Mouse (Mus musculus) cortical plate, adult 2 months (tissue): ENCODE results near the gene Fxyd7. TPM values are rescaled to one million over a fixed set of nuclear protein-coding genes. Genes with fewer than 3 reads are reported as not detected.

Experiments used
- H3K27ac ChIP-seq: fragments of 200-500 bp; 2 replicates; pipeline ENCODE4 v1.5.1; 2012; ENCODE audit warnings: low read length, control low read depth, inconsistent platforms; ENCODE audit not compliant: insufficient read depth
- H3K4me1 ChIP-seq: fragments of 200-500 bp; 2 replicates; pipeline ENCODE4 v1.6.1; 2011; ENCODE audit warnings: low read length; ENCODE audit not compliant: control insufficient read depth, insufficient read depth
- H3K4me3 ChIP-seq: fragments of 200-500 bp; 2 replicates; pipeline ENCODE4 v1.5.1; 2011; ENCODE audit warnings: mild to moderate bottlenecking, low read length, control low read depth; ENCODE audit not compliant: insufficient read depth
- CTCF ChIP-seq: fragments of 200-500 bp; IDR thresholded peaks from 2 replicates; pipeline ENCODE4 v1.5.1; 2011; ENCODE audit warnings: mild to moderate bottlenecking, control low read depth, low read length; ENCODE audit not compliant: insufficient read depth; ENCODE audit errors: extremely low read depth
- POLR2A ChIP-seq: fragments of 200-500 bp; IDR thresholded peaks from 2 replicates; pipeline ENCODE4 v1.6.1; 2011; ENCODE audit warnings: mild to moderate bottlenecking, low read length, control low read depth; ENCODE audit not compliant: insufficient read depth; ENCODE audit errors: extremely low read depth
- polyA plus RNA-seq: library from polyadenylated mRNA; depleted of rRNA; stranded (reverse); fragments of >200 nt; gene quantifications from 2 replicates; pipeline ENCODE4 v1.2.3, GENCODE M21; 2012

Gene Fxyd7
- polyA plus RNA-seq, 1 experiment = 426 TPM

DNA sequence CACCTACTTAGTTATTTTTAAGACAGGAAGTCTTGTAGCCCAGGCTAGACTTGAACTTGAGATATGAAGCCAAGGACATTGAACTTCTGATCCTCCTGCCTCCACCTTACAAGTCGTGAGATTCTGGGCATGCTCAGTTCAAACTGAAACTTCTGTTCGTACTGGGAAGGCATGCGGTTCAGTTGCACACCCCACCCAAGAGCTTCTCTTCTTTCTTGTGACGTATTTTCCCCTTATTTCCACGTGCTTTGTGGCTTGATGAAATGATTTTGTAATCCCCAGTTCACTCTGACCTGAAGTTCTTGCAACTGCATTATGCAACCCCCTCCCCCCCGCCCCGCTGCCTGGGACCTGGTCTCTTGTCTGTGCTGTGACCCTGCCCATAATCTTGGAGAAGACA, 19.5 kb downstream of the Fxyd7 start:
- Histone ChIP-seq H3K27ac (no peak overlapping the region), H3K4me1 (no peaks in the 10 kb centered on the region), H3K4me3 (no peak overlapping the region)
- TF ChIP-seq CTCF (no peak), POLR2A (no peak)

DNA sequence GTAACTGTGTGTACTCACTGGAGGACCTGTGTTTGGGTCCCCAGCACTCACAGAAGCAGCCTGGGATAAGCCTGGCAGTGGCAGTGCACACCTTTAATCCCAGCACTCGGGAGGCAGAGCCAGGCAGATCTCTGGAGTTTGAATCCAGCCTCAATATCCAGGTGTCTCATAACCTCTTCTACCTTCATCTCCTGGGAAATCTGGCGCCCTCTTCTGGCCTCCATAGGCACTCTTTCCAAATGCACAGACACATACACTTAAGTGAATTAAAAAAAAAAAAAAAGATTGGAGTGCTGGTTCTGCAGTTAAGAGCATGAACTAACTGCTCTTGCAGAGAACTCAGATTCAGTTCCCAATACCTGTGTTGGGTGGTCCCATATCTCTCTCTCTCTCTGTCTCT, 20.6 kb downstream of the Fxyd7 start:
- H3K27ac ChIP-seq = no peak overlapping the region
- H3K4me1 ChIP-seq = no peaks in the 10 kb centered on the region
- H3K4me3 ChIP-seq = no peak overlapping the region
- TF ChIP-seq CTCF = no peak
- no peak for TF ChIP-seq POLR2A

GRCm38 (mm10) chr7:31028609-31029008, 22.7 kb downstream of the Fxyd7 start:
- TF ChIP-seq POLR2A (no peak), CTCF (no peak)
- H3K4me3 ChIP-seq = no peak overlapping the region
- H3K4me1 ChIP-seq = no peaks in the 10 kb centered on the region
- H3K27ac ChIP-seq = no peak overlapping the region

GRCm38 (mm10) chr7:31017104-31017901, 34.0 kb downstream of the Fxyd7 start:
- TF ChIP-seq CTCF = no peak
- no peak for TF ChIP-seq POLR2A
- no peak overlapping the region for H3K4me3 ChIP-seq
- no peak overlapping the region for H3K27ac ChIP-seq
- peaks cover 2% of the 10 kb centered on the region; the same call in 1 of the 2 replicates for H3K4me1 ChIP-seq

DNA sequence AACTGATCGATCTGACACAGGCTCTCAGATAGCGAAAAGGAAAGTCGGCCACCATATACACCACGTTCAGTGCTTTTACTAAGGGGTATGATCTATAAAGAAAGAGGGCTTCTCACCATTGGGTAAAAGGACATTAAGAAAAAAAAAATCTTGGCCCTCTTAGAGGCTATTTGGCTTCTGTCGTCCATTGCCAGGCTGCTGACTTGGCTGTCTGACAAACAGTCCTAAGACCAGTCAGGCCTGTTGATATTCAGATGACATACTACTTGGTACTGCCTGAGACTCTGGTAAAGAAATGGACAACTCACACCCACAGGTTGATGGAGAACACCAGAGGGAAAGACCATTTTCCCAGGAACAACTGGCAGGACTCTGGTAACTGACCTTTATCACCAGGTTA, 38.3 kb downstream of the Fxyd7 start:
- H3K27ac ChIP-seq = no peak overlapping the region

GRCm38 (mm10) chr7:31008889-31009288, 42.4 kb downstream of the Fxyd7 start:
- H3K4me3 ChIP-seq = no peak overlapping the region
- no peak overlapping the region for H3K27ac ChIP-seq
- no peaks in the 10 kb centered on the region for H3K4me1 ChIP-seq
- no peak for TF ChIP-seq POLR2A
- no peak for TF ChIP-seq CTCF

More for the DNA sequence above, 38.3 kb downstream of the Fxyd7 start:
- TF ChIP-seq POLR2A (no peak), CTCF (no peak)
- Histone ChIP-seq H3K4me3 (no peak overlapping the region), H3K4me1 (peaks cover 2% of the 10 kb centered on the region; the same call in 1 of the 2 replicates)

DNA sequence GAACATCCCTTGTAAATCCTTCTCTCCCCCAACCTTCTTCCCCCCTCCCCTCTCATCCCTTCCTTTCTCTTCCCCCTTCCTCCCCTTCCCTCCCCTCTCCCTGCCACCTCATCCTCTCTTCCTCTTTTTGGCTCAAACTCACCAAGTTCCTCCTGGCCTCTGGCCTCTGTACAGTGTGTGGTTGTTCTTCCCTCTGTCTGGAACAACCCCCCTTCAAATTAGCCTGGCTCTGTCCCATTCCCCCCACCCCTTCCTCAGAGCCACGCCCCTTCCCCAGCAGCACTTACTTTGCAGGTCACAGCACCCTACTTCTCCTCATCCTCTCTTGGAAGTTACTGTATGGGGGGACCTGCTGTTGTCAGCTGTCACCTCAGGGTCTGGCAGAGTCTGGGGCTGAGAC, 43.1 kb downstream of the Fxyd7 start:
- no peak for TF ChIP-seq CTCF
- TF ChIP-seq POLR2A = no peak
- no peak overlapping the region for H3K4me3 ChIP-seq
- no peaks in the 10 kb centered on the region for H3K4me1 ChIP-seq
- H3K27ac ChIP-seq = no peak overlapping the region

DNA sequence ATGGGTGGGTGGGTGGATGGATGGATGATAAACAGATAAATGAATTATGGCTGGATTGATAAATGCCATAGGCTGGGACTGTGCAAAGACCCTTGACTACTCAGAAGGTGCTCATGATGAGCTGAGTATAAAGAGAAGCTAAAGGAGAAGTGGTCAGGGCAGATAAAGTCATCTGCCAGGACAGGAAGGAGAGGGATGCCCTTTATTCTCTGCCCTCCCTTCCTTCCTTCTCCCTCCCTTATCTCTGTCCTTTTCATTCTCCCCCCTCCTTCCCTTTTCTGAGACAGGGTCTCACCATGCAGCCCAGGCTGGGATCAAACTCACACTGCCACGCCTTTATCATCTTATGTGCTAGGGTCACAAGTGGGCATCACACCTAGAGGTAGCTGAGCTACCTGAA, 43.5 kb downstream of the Fxyd7 start:
- H3K4me3 ChIP-seq = no peak overlapping the region
- no peak overlapping the region for H3K27ac ChIP-seq
- no peaks in the 10 kb centered on the region for H3K4me1 ChIP-seq
- no peak for TF ChIP-seq CTCF
- no peak for TF ChIP-seq POLR2A

GRCm38 (mm10) chr7:31002650-31003049, 48.6 kb downstream of the Fxyd7 start:
- Histone ChIP-seq H3K4me1 (no peaks in the 10 kb centered on the region), H3K27ac (no peak overlapping the region), H3K4me3 (no peak overlapping the region)
- no peak for TF ChIP-seq POLR2A
- no peak for TF ChIP-seq CTCF

GRCm38 (mm10) chr7:31000505-31001020, 50.7 kb downstream of the Fxyd7 start:
- TF ChIP-seq CTCF (no peak), POLR2A (no peak)
- H3K4me1 ChIP-seq = no peaks in the 10 kb centered on the region
- no peak overlapping the region for H3K4me3 ChIP-seq
- H3K27ac ChIP-seq = no peak overlapping the region
